Mouse (Mus musculus) right cerebral cortex, postnatal 36 days (tissue): ENCODE results near the gene Sec16a.

Experiments used
- DNase-seq, 2 experiments: peaks; one replicate each; pipeline ENCODE4 v3.0.0; 2022; ENCODE audit warnings: low spot score in 2 of 2, mixed read lengths in 1 of 2

The Sec16a gene

DNA sequence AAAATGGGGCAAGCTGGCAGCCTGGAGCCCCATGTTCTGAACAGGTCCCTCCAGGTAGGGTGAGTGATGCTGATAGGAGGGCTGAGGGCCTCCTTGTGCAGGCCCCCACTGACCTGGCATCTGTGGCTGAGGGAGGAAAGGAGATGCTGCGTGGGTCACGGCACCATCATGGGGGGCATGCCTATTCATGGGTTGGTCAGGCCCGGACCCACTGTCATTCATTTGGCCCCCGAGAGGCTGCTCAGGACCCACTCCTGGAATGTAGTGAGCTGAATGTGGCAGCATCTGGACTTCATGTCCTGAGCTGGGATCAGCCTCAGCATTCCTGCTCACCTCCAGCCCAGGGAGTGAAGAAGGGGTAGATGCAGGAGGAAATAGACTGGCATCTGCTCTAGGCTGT lies 3.8 kb downstream of the Sec16a start:
- no peak for DNase-seq

DNA sequence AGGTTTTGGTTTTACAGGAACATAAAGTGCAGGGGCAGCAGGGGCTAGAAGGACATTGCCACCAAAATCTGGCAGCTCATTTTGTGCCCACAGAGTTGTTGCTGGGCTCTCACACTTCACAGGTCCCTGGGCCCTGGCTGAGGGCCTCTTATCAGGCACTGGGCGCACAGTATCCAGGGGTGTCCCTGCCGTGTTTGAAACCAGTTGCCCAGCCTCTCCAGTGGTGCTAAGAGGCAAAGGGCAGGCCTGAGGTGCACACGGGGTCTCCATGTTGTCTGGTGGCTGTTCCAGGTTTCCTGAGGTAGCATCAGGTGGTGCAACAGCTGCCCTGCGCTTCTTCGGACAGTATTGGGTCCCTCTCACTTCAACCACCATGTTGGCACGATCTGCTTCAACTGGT lies 5.3 kb downstream of the Sec16a start:
- DNase-seq: no peak

DNA sequence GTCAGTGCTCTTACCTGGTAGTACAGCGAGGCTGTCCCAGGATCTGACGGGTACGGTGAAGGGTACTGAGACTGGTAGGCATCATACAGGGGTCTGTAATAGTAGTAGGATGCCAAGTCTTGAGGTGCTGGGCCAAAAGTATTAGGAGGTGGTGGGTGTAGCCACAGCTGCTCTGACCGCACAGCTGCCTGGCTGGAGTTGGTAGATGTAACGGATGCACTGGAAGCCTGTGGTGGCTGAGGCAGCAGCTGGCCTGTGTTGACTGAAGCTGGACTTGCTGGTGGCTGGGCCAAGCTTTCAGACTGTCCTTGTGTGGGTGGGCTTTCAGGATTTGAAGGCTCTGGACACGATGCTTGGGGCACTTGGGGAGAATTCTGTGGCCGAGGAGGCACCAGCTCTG lies 6.6 kb downstream of the Sec16a start:
- no peak for DNase-seq

DNA sequence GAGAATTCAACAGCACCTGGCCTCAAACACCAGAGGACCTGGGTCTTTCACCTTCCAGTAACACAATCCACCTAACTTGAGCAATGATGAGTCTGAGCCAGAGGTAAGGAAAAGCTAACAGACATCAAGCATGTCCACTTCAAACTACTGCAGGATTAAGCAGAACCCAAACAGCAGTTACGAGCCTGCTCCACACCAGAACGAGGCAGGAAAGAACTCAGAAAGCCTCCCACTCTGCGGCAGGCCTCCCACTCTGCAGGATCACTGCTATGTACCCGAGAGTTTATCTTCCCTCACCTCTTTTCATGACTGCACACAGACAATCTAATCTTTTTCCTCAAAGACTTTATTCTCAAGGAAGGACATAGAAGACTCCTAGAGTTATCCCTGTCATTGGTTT lies 7.8 kb downstream of the Sec16a start:
- peak; percentile 38 to 54 for DNase-seq

DNA sequence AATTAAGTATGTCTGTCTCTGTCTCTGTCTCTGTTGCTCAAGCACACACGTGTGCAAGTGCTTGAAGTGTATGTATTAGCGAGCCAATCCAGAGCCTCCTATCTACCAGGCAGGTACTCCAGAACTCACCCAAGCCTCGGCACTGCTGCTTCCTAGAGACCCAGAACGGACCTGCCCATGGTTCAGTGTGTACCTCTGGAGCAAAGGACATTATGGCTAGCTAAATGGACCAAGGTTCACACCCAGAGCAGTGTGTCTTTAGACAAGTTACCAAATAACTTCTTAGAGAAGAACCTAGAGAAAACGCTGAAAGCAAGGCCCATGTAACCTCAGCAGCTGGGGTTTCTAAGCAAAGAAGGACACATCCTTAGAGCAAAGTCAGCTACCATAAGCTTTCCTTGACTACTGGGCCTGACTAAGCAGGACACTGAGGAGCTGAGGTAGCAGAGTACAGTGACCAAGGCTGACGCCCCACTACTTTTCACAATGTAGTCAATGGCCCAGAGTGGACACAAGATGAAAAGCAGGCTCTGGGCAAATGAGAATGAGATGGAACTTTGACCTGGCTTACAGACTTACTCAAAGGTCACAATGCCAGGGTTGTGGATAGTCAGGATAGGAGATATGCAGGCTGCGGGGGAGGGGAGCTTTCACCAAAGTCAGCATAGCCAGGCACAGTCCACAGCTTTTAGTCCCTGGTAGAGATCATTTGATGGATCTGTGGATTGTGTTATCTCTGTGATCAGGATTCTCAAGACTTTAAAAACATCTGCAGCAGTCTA lies 10.0 kb downstream of the Sec16a start:
- DNase-seq: no peak

DNA sequence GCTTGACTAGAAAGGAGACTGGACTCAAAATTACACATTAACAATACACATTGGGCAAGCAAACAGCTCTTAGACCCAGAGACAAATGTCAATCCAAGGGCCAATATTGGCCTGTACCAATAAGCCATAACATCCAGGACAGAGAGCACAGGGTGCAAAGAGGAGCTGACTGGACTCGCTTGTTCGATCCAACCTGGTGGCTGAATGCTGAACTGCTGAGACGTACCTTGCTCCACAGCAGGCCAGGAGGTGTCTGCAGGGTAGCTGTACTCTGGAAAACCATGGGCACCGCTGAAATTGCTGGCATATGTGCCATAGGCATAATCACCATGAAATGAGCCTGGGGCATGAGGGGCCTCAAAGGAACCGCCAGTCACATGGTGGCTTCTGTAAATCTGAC lies 15.2 kb downstream of the Sec16a start:
- no peak for DNase-seq

DNA sequence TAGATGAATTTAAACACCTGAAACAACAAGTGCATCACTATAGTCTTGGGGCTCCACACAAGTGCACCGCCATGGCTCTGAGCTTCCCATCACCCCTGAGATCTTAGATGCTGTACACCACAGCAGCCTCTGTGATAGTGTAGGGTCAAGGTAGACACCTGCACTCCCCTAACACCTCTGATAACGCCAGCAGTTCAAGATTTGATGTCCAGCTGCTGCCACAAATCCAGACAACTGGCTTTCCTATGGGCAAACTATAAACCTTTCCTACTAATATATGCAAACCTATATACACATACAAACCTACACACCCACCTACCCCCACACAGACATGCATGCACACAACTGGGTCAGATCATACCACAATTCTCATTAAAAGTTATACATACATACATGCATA lies 20.5 kb downstream of the Sec16a start:
- DNase-seq: no peak

DNA sequence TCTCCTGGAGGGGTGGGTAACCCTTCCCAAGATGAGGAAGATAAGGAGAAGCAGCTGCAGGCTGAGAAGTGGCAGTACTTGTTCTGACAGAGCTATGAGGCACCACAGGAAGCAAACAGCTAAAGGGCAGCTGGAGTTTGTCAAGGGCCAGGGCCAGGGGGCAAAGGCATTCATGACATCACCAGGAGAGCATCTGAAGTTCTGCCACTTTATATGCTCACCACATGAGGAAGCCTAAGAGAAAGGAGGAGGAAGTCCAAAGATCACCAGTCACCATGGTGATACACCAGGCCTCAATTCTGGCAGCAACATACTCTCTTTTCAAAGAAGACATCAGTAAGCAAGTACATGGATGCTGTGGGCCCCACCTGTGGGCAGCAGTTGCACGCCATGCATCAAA lies 21.9 kb downstream of the Sec16a start:
- no peak for DNase-seq

DNA sequence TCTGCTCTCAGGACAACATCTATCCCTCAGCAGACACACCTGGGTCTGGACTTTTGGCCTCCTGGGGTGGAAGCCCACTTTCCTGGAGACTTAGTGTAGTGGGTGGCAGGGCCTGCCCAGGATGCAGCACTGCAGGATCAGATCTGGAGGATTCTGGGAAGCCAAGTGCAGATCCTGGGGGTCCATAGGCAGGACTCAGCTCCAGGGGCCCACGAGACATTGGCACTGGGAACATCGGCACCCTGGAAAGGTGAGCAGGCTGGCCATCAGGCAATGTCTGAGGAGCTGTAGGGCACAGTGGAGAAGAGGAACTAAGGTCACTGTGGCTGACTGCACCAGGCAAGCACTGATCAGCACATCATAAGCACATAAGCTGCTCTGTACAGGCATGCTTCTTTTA lies 23.0 kb downstream of the Sec16a start:
- no peak for DNase-seq

DNA sequence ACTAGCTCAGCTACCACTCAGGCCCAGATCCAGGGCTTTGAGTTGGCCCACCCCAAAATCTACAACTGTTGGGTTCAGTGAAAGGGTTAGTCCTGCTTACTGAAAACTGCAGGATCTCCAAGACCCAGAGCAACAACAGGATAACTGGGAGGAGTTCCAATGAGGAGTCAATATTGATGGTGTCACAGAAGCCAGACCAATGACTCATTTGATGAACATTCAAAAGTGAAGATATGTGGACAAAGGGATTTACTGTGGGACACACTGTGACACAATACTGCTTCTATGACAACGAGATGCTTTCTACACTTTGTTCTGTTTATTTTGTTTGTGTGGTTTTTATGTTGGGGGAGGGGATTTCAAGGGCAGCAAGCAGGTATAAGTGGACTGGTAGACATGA lies 26.9 kb downstream of the Sec16a start:
- DNase-seq: no peak

DNA sequence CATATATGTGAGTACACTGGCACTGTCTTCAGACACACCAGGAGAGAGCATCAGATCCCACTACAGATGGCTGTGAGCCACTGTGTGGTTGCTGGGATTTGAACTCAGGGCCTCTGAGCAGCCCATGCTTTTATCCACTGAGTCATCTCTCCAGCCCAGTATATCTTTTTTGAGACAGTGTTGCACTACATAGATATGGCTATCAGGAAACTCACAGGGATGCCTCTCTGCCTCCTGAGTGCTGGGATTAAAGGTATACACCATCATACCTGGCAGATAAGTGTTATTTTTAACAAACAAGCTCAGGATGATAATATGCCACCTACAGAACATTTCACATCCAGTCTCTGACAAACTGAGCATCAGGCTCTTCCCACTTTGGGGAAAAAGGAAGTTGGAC lies 27.9 kb downstream of the Sec16a start:
- DNase-seq: no peak

DNA sequence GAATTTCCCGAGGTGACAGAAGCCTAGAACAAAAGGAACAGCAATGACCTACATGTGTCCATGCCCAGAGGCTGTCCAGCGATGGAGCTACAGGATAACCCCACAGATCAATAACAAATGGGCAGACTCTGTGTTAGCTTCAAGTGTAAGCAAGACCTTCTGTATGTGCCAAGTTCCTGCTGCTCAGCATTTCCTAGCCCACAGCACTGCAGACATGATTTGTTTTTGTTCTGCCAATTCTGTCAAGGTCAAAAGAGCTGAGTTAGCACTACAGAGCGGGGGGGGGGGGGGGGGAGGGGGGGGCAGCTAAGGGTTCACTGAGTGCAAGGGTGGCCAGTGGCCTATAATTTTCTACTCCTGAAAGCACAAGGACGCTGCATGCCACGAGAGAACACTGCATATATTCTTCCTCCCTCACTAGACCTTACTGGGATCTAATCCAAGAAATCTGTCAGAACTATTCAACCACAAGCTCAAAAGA lies 34.0 kb downstream of the Sec16a start:
- no peak for DNase-seq

DNA sequence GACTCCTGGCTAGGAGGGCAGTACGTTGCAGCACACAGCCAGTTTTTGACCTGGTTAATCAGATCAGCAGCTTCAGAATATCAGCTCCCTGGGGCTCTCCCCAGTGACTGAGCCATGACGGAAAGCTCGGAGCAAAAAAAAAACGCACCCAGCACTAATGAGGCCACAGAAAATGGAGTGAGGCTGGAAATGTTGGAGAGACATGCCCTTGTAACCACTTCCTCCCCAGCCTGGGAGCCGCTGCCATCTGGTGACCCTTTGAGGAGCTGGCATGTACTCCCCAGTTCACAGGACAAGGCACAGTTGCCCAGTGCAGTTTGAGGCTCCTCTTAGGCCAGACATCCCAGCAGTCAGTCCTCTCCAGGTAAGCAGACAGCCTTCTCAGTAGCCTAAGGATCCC lies 34.9 kb downstream of the Sec16a start:
- DNase-seq: no peak

DNA sequence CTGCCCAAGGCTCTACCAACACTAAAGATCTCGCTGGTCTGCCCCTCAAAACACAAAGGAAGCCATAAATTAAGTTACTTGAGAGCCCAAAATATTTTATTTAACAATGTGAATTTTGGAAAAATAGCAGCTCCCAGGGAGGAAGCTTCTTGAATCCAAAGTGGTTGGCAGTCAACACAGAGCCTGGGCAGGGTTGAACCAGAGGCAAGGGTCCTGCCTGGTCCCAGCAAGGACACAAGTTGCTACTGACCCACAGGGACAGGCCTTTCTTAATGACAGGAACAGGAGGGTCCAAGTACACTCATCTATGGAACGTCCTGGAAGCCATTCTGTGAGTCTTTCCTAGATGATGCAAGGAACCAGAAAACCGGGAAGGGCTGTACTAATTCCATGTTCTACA lies 35.7 kb downstream of the Sec16a start:
- no peak for DNase-seq

DNA sequence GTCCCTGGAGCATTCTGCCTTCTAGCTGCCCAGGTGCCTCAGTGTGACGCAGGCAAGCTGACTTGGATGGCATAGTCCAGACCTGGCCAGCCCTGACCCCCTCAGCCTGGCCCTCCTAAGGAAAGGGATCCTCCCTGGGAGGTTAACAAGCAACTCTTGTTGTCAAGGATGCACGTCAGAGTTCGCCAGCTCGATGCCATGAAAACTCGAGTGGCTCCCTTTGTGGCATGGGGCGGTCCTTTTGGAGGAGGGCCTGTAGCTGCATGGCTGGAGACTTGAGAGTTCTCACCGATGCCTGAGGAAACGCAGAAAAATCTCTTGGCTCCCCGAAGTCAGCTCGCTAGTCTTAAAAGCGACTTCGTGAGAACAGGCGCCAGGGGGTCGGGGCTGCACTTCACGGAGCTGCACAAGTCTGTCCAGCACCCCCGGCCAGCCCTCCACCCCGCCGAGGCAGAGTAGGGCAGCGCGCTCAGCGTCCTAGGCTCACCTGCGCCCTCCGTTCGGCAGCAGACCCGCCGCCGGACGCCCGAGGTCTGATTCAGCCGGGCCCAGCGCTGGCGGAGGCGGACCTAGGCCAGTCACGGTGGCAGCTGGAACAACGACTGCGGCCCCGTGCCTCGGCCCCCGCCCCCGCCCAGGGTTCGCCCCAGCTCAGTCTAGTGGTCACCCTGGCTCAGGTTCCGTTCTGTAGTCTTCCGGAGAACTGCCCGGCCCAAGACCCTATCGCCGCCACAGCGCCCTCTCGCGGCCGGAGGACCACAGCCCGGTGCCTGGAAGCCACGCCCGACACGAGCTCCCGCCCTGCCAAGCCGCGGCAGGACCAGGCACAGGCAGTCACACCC lies 36.3 kb downstream of the Sec16a start, which contains the start of gene Inpp5e:
TSS of gene Inpp5e (minus strand) at position 689 of the 842 bp plus-strand sequence.
- peak; percentile 88 to 92 for DNase-seq

DNA sequence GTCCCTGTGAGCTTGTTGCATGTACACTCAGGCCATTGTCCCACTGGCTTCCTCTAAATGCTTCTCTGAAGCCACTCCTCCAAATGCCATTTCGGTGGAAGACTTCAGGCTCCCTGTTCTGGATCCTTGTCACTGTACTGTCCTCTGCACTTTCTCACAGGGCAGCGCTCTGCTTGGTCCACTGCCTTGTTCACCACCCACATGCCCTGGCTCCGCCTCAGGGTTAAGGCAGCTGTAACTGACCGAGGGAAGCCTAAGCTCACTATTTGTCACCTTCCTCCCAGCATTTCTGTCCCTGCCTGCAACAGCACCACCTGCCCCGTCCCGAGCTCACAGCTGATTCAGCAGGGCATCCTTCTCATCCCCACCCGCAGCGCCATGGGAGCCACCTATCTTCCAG lies 41.7 kb downstream of the Sec16a start:
- DNase-seq: no peak

DNA sequence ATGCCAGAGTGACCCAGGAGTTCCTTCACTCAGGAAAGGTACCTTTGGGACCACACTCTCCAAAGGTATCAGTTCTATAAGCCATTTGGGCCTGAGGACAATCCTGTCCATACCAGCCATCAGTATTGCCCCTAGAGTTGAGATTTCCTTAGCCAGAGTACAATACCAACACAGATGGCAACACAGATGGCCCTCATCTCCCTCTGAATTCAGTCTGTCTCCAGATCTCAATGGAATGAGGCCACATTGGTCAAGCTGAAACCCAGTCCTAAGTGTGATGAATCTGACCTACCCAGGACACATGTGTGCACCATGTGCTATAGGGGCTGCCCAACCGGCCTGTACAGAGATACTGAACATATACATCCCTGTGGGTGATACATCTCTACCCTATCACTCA lies 42.8 kb downstream of the Sec16a start:
- no peak for DNase-seq

DNA sequence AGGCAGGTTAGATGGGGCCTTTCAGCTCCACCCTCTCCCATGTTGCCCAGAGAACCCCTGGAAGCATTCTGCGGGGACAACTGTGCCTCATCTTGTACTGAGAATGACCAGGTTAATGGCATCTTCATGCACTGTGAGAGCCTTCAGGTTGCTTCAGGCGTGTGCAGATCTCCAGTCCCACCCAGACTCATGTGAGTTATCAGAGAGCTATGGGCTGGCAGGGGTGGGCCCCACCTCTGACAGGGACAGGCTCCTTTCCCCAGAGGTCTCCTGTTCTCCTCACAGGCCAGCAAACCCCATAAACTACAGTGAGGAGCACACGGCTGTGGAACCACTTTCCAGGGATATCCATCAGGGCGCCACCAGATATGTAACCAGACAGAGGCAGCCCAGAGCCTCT lies 44.0 kb downstream of the Sec16a start:
- DNase-seq: no peak

DNA sequence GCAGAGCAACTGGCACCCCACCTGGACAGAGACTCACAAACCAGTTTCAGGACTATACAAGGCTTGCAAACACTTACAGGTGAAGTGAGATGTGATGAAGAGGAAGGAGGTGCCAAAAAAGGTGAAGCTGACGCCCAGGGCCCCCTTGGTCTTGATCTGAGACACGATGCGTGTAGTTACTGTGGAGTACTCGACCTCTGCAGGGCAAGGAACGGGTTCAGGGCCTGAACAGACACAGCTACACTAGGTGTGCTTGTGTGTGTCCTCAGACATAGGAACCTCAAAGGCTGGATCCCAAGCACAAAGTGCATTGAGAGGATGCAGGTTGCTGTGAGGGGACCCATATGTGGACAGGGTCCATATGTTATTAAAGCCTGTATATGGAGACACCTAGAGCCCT lies 44.7 kb downstream of the Sec16a start:
- DNase-seq: no peak

DNA sequence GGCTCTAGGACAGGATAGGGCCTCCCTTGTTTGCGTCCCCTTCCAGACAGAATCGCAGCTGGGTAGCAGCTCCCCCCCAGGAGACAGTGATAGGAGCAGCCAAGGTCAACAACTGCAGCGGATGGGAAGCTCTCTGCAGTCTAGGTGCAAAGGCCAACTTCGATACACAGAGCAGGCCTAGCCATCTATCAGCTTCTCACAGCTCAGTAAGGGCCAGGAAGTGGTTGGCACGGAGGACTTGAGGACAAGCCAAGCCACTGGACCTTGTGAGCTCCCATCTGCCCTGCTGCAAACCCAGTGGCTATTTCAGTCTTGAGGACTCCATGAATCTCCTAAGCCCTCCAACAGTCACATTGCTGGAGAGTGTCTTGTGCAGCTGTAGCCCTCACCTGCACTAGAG lies 45.4 kb downstream of the Sec16a start:
- DNase-seq: no peak

DNA sequence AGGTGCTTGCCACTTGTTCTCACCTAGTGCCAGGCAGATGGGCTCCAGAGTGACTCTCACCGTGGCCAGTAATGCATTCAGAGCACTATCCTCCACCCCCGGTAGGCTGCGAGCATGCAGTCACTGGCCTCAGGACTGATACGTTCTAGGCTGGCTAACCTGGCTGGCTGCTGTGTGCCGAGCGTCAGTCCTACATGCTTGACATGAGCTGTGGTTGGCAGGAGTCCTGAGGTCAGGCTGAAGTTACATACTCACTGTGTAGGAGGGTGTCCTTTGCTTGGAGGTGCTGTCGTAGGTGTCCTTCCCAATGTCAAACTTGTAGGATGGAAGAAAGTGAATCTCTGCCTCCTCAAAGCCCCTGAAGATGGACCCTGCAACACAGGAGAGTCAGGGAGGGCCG lies 46.0 kb downstream of the Sec16a start:
- no peak for DNase-seq

DNA sequence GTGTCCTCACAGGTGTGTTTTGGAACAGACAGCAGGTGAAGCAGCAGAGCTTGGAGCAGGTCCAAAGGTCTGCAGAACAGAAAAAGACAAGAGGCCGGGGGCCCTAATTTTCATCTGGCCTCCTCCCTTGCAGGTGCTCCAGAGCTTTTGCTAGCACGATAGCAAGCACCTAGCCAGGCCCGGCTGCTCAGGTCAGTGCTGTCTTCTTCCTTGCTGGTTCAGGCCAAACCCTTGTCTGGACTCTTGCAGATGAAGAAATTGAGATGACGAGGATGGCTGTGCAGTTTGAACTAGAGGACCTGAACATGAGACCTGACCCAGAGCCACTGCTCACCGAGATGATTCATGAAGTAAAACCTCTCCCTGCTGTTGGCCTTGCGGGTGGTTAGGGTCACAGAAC lies 53.4 kb downstream of the Sec16a start:
- no peak for DNase-seq

DNA sequence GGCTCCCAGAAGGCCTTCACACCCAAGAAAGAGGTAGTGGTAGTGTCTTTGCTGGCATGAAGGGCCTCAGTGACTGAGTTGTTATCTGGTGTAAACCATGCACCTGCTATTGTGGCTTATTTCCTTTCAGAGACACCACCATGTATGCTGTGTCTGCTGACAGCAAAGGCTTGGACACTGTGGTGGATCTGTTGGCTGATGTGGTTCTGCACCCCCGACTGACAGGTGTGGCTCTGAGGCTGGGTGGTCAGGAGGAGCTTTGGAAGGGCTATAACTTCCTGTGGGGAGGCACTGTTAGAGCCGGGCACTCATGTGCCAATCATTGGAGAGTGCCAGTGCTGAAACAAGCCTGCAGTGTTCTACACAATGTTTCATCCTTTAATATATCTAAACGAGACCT lies 54.1 kb downstream of the Sec16a start:
- no peak for DNase-seq
